Mouse (Mus musculus) hindbrain, embryonic 14.5 days (tissue): ENCODE data around the gene Agrn. TPM values are rescaled to one million over a fixed set of nuclear protein-coding genes. Genes with fewer than 3 reads are reported as not detected.

ENCODE experiments used
- ATAC-seq: fragments of 200-750 bp; cut with Nextera tagmentation; 2 replicates; pipeline ENCODE4 v1.8.0; 2017; ENCODE audit warnings: moderate number of reproducible peaks, mild to moderate bottlenecking, moderate TSS enrichment, moderate library complexity; ENCODE audit not compliant: low FRiP score
- DNase-seq: peaks from one replicate; pipeline ENCODE4 v3.0.0-alpha.2; 2015; ENCODE audit warnings: low spot score
- H3K27ac ChIP-seq: fragments of 300-500 bp; sonication (generic); 2 replicates; pipeline ENCODE4 v1.5.1; 2014; ENCODE audit warnings: mild to moderate bottlenecking, moderate library complexity
- H3K27me3 ChIP-seq: fragments of 300-500 bp; sonication (generic); 2 replicates; pipeline ENCODE4 v1.6.1; 2014; ENCODE audit warnings: mild to moderate bottlenecking, low read length, mixed read lengths; ENCODE audit not compliant: control insufficient read depth, insufficient read depth
- H3K36me3 ChIP-seq: fragments of 300-500 bp; sonication (generic); replicated peaks from 2 replicates; pipeline ENCODE4 v1.6.1; 2014; ENCODE audit not compliant: control insufficient read depth, insufficient read depth
- H3K4me1 ChIP-seq: fragments of 300-500 bp; sonication (generic); replicated peaks from 2 replicates; pipeline ENCODE4 v1.6.1; 2014; ENCODE audit warnings: antibody characterized with exemption, low read length, mixed read lengths; ENCODE audit not compliant: control insufficient read depth, insufficient read depth
- H3K4me2 ChIP-seq: fragments of 300-500 bp; sonication (generic); replicated peaks from 2 replicates; pipeline ENCODE4 v1.6.1; 2014; ENCODE audit warnings: mild to moderate bottlenecking, moderate library complexity
- H3K4me3 ChIP-seq: fragments of 300-500 bp; sonication (generic); replicated peaks from 2 replicates; pipeline ENCODE4 v1.5.1; 2014; ENCODE audit warnings: mild to moderate bottlenecking, low read length
- H3K9ac ChIP-seq: fragments of 300-500 bp; sonication (generic); 2 replicates; pipeline ENCODE4 v1.6.1; 2014
- H3K9me3 ChIP-seq: fragments of 300-500 bp; sonication (generic); 2 replicates; pipeline ENCODE4 v1.6.1; 2016; ENCODE audit warnings: low read length; ENCODE audit not compliant: control insufficient read depth
- WGBS: fragments of 180-500 bp; shearing (Covaris S2); extraction: QIAGEN DNeasy Blood & Tissue Kit; methylation state at CpG from one replicate; pipeline ENCODE4 v1.1.7; 2014; 5-methylcytosine and 5-hydroxymethylcytosine counted together
- polyA plus RNA-seq: library from polyadenylated mRNA; unstranded; fragments of >200 nt; fragmentation: Nextera tagmentation; extraction: Ambion mirVana; gene quantifications from 2 replicates; pipeline ENCODE4 v1.2.1, GENCODE M21; 2014

Gene Agrn
- polyA plus RNA-seq, 1 experiment from 2014 or later, result 127 TPM

DNA sequence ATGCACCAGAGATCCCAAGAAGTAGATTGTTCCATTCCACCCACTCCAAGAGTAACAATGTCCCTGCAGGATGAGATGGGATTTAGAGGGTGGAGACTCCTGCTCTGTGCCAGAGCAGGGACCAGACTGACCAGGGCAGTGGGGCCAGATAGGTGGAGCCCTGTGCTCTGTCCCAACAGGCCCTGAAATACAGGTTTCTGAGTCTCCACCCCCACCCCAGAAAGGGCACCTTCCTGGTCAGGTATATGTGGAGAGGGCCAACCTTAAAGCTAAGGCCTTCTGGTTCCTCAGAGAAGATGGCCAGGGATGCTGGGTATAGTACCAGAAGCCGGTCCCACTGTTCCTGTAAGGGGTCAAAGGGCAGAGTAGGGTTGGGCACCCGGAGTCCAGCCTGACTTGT lies 27.0 kb upstream of the Agrn start:
- Histone ChIP-seq H3K4me3 (no peak overlapping the region), H3K9ac (no peak overlapping the region), H3K27ac (no peak overlapping the region), H3K27me3 (no peaks in the 10 kb centered on the region), H3K4me2 (no peak overlapping the region), H3K36me3 (peaks cover 28% of the 10 kb centered on the region), H3K4me1 (no peaks in the 10 kb centered on the region), H3K9me3 (no peaks in the 10 kb centered on the region)
- DNase-seq (no peak), ATAC-seq (no peak)
- 100% methylated on average over 2 of the region's 2 CpGs for WGBS

DNA sequence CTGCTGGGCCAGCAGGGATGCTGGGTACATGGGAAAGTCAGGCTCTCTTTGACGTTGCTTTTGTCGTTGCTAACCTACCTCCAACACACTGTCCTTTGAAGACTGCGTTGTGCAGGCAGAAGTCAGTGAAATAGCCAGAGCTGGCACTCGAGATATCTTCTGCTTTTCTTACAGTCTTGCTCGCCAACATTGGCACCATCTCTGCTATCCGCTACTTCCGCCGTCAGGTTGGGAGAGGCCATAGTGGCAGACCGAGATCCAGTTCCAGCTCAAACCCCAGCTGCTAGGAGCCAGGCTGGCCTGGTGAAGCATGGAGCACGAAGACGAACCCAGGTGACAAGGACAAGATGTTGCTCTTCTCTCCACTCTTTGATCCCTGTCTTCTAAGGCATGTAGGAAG lies 22.6 kb upstream of the Agrn start:
- no peaks in the 10 kb centered on the region for H3K9me3 ChIP-seq
- peaks cover 22% of the 10 kb centered on the region; the same call in 1 of the 2 replicates for H3K36me3 ChIP-seq
- no peaks in the 10 kb centered on the region for H3K27me3 ChIP-seq
- ATAC-seq, result no peak
- 93% methylated on average over 11 of the region's 11 CpGs for WGBS
- H3K4me2 ChIP-seq, result no peak overlapping the region
- H3K4me3 ChIP-seq, result no peak overlapping the region
- H3K27ac ChIP-seq, result no peak overlapping the region
- H3K4me1 ChIP-seq, result no peaks in the 10 kb centered on the region
- no peak overlapping the region for H3K9ac ChIP-seq
- DNase-seq, result no peak

DNA sequence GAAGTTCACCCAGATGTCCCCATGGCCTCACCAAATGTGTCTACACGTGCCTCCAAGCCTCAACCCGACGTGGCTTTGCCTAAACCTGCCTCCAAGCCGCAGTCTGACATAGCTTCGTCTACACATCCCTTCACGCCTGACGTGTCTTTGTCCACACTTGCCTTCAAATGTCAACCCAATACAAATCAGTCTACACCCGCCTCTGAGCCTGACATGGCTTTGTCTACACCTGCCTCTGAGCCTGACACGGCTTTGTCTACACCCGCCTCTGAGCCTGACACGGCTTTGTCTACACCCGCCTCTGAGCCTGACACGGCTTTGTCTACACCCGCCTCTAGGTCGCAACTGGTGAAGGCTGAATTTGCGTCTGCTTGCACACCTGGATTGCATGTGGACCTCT lies 20.6 kb upstream of the Agrn start:
- H3K4me1 ChIP-seq, result no peaks in the 10 kb centered on the region
- peaks cover 20% of the 10 kb centered on the region; the same call in 1 of the 2 replicates for H3K36me3 ChIP-seq
- no peak overlapping the region for H3K9ac ChIP-seq
- no peak overlapping the region for H3K27ac ChIP-seq
- no peak for DNase-seq
- no peak for ATAC-seq
- H3K4me2 ChIP-seq, result no peak overlapping the region
- no peaks in the 10 kb centered on the region for H3K9me3 ChIP-seq
- 80% methylated on average over 16 of the region's 16 CpGs for WGBS
- no peak overlapping the region for H3K4me3 ChIP-seq
- no peaks in the 10 kb centered on the region for H3K27me3 ChIP-seq

GRCm38 (mm10) chr4:156217022-156217669 lies 19.9 kb upstream of the Agrn start:
- 0 out of 2 replicates have a peak, but pooled peaks cover 13% of the 10 kb centered on the region for H3K36me3 ChIP-seq
- H3K4me2 ChIP-seq, result no peak overlapping the region
- WGBS, result 83% methylated on average over 16 of the region's 16 CpGs
- no peaks in the 10 kb centered on the region for H3K9me3 ChIP-seq
- DNase-seq, result no peak
- no peak for ATAC-seq
- H3K4me3 ChIP-seq, result no peak overlapping the region
- H3K27me3 ChIP-seq, result no peaks in the 10 kb centered on the region
- H3K27ac ChIP-seq, result no peak overlapping the region
- H3K9ac ChIP-seq, result no peak overlapping the region
- no peaks in the 10 kb centered on the region for H3K4me1 ChIP-seq

- WGBS, result 78% methylated on average over 2 of the region's 2 CpGs
- Histone ChIP-seq H3K4me2 (no peak overlapping the region), H3K36me3 (0 out of 2 replicates have a peak, but pooled peaks cover 4% of the 10 kb centered on the region), H3K9me3 (no peaks in the 10 kb centered on the region), H3K9ac (no peak overlapping the region), H3K4me1 (no peaks in the 10 kb centered on the region), H3K27ac (no peak overlapping the region), H3K4me3 (no peak overlapping the region), H3K27me3 (no peaks in the 10 kb centered on the region)
- ATAC-seq, result no peak
- DNase-seq, result no peak
Observed at GRCm38 (mm10) chr4:156216196-156216595, 18.9 kb upstream of the Agrn start.

DNA sequence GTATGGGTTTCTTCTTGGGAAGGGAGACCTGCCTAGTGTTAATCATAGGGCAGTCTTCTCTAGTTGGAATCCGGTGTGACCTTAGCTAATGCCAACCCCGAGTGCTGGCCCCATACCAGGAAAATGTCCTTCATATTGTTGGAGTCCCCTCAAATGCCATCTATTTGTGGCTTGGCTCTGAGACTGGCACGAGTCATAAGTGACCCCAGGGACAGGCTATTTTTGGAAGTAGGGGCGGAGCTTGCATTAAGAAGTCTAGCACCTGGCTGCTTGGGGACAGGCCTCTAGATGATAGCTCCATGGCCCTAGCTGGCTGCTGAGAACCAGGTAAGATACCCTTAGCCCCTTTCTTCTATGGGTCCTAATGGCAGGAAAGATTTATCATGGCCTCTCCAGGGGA lies 18.4 kb upstream of the Agrn start, which contains the start of gene Perm1:
TSS of gene Perm1 (plus strand) at position 220 of the 400 bp plus-strand sequence.
- Histone ChIP-seq H3K9ac (no peak within 1 kb of the TSS), H3K4me1 (no peaks in the 10 kb centered on the region), H3K9me3 (no peaks in the 10 kb centered on the region), H3K27ac (no peak within 1 kb of the TSS), H3K4me2 (no peak within 1 kb of the TSS), H3K27me3 (no peaks in the 10 kb centered on the region), H3K4me3 (no peak within 1 kb of the TSS), H3K36me3 (0 out of 2 replicates have a peak, but pooled peaks cover 4% of the 10 kb centered on the region)
- ATAC-seq, result no peak
- WGBS, result 79% methylated on average over 4 of the region's 4 CpGs
- no peak for DNase-seq

DNA sequence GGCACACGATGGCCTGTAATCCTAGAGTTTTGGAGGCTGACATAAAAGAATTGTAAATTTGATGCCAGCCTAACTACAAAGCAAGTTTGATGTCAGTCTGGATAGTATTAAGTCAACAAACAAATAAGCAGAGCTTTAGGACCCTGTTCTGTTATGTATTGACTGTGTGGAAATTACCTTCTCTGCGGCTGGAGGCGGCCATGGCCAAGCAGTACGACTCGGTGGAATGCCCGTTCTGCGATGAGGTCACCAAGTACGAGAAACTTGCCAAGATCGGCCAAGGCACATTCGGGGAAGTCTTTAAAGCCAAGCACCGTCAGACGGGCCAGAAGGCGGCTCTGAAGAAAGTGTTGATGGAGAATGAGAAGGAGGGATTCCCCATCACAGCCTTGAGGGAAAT lies 15.8 kb upstream of the Agrn start:
- no peak overlapping the region for H3K27ac ChIP-seq
- no peak overlapping the region for H3K4me3 ChIP-seq
- ATAC-seq, result no peak
- no peaks in the 10 kb centered on the region for H3K9me3 ChIP-seq
- H3K27me3 ChIP-seq, result no peaks in the 10 kb centered on the region
- DNase-seq, result no peak
- no peak overlapping the region for H3K4me2 ChIP-seq
- H3K9ac ChIP-seq, result no peak overlapping the region
- H3K36me3 ChIP-seq, result no peaks in the 10 kb centered on the region
- 94% methylated on average over 13 of the region's 13 CpGs for WGBS
- H3K4me1 ChIP-seq, result no peaks in the 10 kb centered on the region

- H3K9me3 ChIP-seq, result no peaks in the 10 kb centered on the region
- no peak overlapping the region for H3K9ac ChIP-seq
- H3K36me3 ChIP-seq, result no peaks in the 10 kb centered on the region
- no peaks in the 10 kb centered on the region for H3K4me1 ChIP-seq
- DNase-seq (no peak), ATAC-seq (no peak)
- H3K4me2 ChIP-seq, result no peak overlapping the region
- H3K27ac ChIP-seq, result no peak overlapping the region
- no peaks in the 10 kb centered on the region for H3K27me3 ChIP-seq
- WGBS, result 82% methylated on average over 13 of the region's 13 CpGs
- no peak overlapping the region for H3K4me3 ChIP-seq
Observed at GRCm38 (mm10) chr4:156209963-156210635, 12.8 kb upstream of the Agrn start.

GRCm38 (mm10) chr4:156208872-156209271 lies 11.6 kb upstream of the Agrn start:
- no peaks in the 10 kb centered on the region for H3K36me3 ChIP-seq
- H3K27ac ChIP-seq, result no peak overlapping the region
- no peak overlapping the region for H3K4me3 ChIP-seq
- WGBS, result 94% methylated on average over 4 of the region's 4 CpGs
- H3K9me3 ChIP-seq, result no peaks in the 10 kb centered on the region
- DNase-seq, result no peak
- H3K4me2 ChIP-seq, result no peak overlapping the region
- H3K27me3 ChIP-seq, result no peaks in the 10 kb centered on the region
- no peak overlapping the region for H3K9ac ChIP-seq
- no peaks in the 10 kb centered on the region for H3K4me1 ChIP-seq
- no peak for ATAC-seq
